9 mouse cellular contexts compared by ENCODE assay signal in the genomic region with DNA sequence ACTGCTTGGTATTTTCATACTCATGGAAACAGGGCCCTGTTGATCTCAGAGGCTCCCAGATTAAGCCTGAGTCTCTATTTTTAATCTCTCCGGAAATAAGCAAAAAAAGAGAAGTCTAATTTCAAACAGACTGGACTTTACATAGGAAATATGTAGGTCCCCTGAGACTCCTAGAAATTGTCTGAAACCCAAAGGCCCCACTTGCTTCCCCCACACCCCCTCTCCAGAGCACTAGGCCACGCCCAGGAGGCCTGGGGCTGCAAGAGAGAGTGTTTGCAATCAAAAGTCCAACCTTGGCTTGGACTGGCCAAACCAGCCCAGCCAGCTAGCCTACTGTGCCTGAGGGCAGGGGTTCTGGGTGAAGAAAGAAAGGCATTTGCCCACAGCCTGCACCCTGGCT.
DNase-seq lines count a peak whose midpoint lies in the region; ATAC-seq lines count a peak whose summit lies in the region.
"Had no signal": no experiment of that assay in that cellular context is flagged by ENCODE, and none has a peak within 500 bp of the region (broad histone marks: within the 10 kb centered on the region; RNA-seq: fewer than 3 reads in every experiment).

No protein-coding gene starts in this region.

- no peaks in the 10 kb centered on the region for H3K27me3 ChIP-seq in hindbrain, embryonic 16.5 days (replicated peaks; ENCODE audit: control insufficient read depth, insufficient read depth, low read length)
- H3K27me3 ChIP-seq in liver, embryonic 16.5 days (ENCODE audit: control insufficient read depth, insufficient read depth, low read depth, low read length) = no peaks in the 10 kb centered on the region
- H3K27me3 ChIP-seq in forebrain, embryonic 13.5 days = no peaks in the 10 kb centered on the region
- H3K27me3 ChIP-seq: neural tube, embryonic 12.5 days had no signal

- 63% methylated on average over 2 of the region's 2 CpGs for WGBS in hindbrain, embryonic 16.5 days
- WGBS in liver, embryonic 16.5 days (ENCODE audit: insufficient replicate concordance) = 27% methylated on average over 2 of the region's 2 CpGs
- WGBS in forebrain, embryonic 13.5 days = 76% methylated on average over 2 of the region's 2 CpGs

- H3K4me3 ChIP-seq in hindbrain, embryonic 16.5 days (ENCODE audit: low read length) = no peak overlapping the region
- H3K4me3 ChIP-seq in liver, embryonic 16.5 days (ENCODE audit: low read depth, low read length) = no peak overlapping the region
- H3K4me3 ChIP-seq in forebrain, embryonic 13.5 days = no peak overlapping the region
- H3K4me3 ChIP-seq: neural tube, embryonic 12.5 days had no signal

- H3K36me3 ChIP-seq in hindbrain, embryonic 16.5 days (ENCODE audit: control insufficient read depth, insufficient read depth, low read length) = no peaks in the 10 kb centered on the region
- no peaks in the 10 kb centered on the region for H3K36me3 ChIP-seq in liver, embryonic 16.5 days (ENCODE audit: control insufficient read depth, insufficient read depth)
- H3K36me3 ChIP-seq in forebrain, embryonic 13.5 days (ENCODE audit: poor library complexity, severe bottlenecking) = no peaks in the 10 kb centered on the region
- H3K36me3 ChIP-seq: neural tube, embryonic 12.5 days had no signal

- no peak overlapping the region for H3K4me2 ChIP-seq in hindbrain, embryonic 16.5 days (ENCODE audit: low read length)
- no peak overlapping the region for H3K4me2 ChIP-seq in liver, embryonic 16.5 days (ENCODE audit: low read depth, low read length)
- H3K4me2 ChIP-seq in forebrain, embryonic 13.5 days = no peak overlapping the region
- H3K4me2 ChIP-seq: neural tube, embryonic 12.5 days had no signal

- DNase-seq in cerebellum, postnatal 10 days = peak; percentile 35 to 64
- DNase-seq in cerebellum, postnatal 4 days (ENCODE audit: low spot score in 2 of 2) = no peak
- DNase-seq in NIH3T3 (ENCODE audit: low read depth) = peak; percentile 85
- no peak for DNase-seq in T-cell, adult 2 months (ENCODE audit: low spot score)

- H3K27ac ChIP-seq in hindbrain, embryonic 16.5 days (ENCODE audit: low read depth, low read length) = peak overlapping the region; percentile 24
- no peak overlapping the region for H3K27ac ChIP-seq in liver, embryonic 16.5 days (ENCODE audit: low read length)
- no peak overlapping the region for H3K27ac ChIP-seq in forebrain, embryonic 13.5 days
- H3K27ac ChIP-seq: neural tube, embryonic 12.5 days had no signal

- no peaks in the 10 kb centered on the region for H3K9me3 ChIP-seq in hindbrain, embryonic 16.5 days (ENCODE audit: control insufficient read depth, low read length)
- H3K9me3 ChIP-seq in liver, embryonic 16.5 days (replicated peaks; ENCODE audit: control insufficient read depth, low read length) = no peaks in the 10 kb centered on the region
- H3K9me3 ChIP-seq in forebrain, embryonic 13.5 days (replicated peaks) = no peaks in the 10 kb centered on the region
- H3K9me3 ChIP-seq: neural tube, embryonic 12.5 days had no signal

- H3K9ac ChIP-seq in hindbrain, embryonic 16.5 days (ENCODE audit: low read depth, low read length) = no peak overlapping the region
- H3K9ac ChIP-seq in liver, embryonic 16.5 days (ENCODE audit: low read depth, low read length) = no peak overlapping the region
- H3K9ac ChIP-seq in forebrain, embryonic 13.5 days = no peak overlapping the region
- H3K9ac ChIP-seq: neural tube, embryonic 12.5 days had no signal

- peak; percentile 35 for ATAC-seq in hindbrain, embryonic 16.5 days
- peak; percentile 65 for ATAC-seq in liver, embryonic 16.5 days (ENCODE audit: low read depth)
- no peak for ATAC-seq in forebrain, embryonic 13.5 days
- ATAC-seq in megakaryocyte-erythroid progenitor cell, adult 5-6 weeks (replicated peaks; ENCODE audit: low FRiP score, low TSS enrichment, poor library complexity, severe bottlenecking) = no peak

- peaks cover 3% of the 10 kb centered on the region; the same call in 1 of the 2 replicates for H3K4me1 ChIP-seq in hindbrain, embryonic 16.5 days (ENCODE audit: control insufficient read depth, insufficient read depth, low read depth, low read length)
- peaks cover 3% of the 10 kb centered on the region for H3K4me1 ChIP-seq in liver, embryonic 16.5 days (ENCODE audit: control insufficient read depth, low read depth, low read length)
- no peaks in the 10 kb centered on the region for H3K4me1 ChIP-seq in forebrain, embryonic 13.5 days

Comparison
In these comparisons a context has a peak if more than half of its experiments do, and no peak if none do; other contexts are left out.
1. DNase-seq: peak in cerebellum, postnatal 10 days (2 of 2) and NIH3T3 (single experiment); none in cerebellum, postnatal 4 days (0 of 2) and T-cell, adult 2 months (single experiment).
2. ATAC-seq: peak in hindbrain, embryonic 16.5 days (single experiment) and liver, embryonic 16.5 days (single experiment); none in forebrain, embryonic 13.5 days (single experiment) and megakaryocyte-erythroid progenitor cell, adult 5-6 weeks (single experiment).